Mouse (Mus musculus) limb, embryonic 10.5 days (tissue): ENCODE data around the gene Sp6. TPM values are rescaled to one million over a fixed set of nuclear protein-coding genes. Genes with fewer than 3 reads are reported as not detected.

Source experiments
- DNase-seq: peaks from one replicate; pipeline ENCODE4 v3.0.0-alpha.2; 2017; ENCODE audit warnings: low spot score
- H3K27ac ChIP-seq: fragments of 300-500 bp; sonication (generic); 2 replicates; pipeline ENCODE4 v1.5.1; 2016; ENCODE audit warnings: mild to moderate bottlenecking
- H3K27me3 ChIP-seq: fragments of 300-500 bp; sonication (generic); 2 replicates; pipeline ENCODE4 v1.6.1; 2016; ENCODE audit warnings: low read depth, mild to moderate bottlenecking; ENCODE audit not compliant: poor library complexity, severe bottlenecking
- H3K36me3 ChIP-seq: fragments of 300-500 bp; sonication (generic); 2 replicates; pipeline ENCODE4 v1.6.1; 2016; ENCODE audit warnings: mild to moderate bottlenecking, moderate library complexity
- H3K4me1 ChIP-seq: fragments of 300-500 bp; sonication (generic); 2 replicates; pipeline ENCODE4 v1.6.1; 2016
- H3K4me3 ChIP-seq: fragments of 300-500 bp; sonication (generic); 2 replicates; pipeline ENCODE4 v1.5.1; 2016; ENCODE audit warnings: mild to moderate bottlenecking, moderate library complexity
- H3K9me3 ChIP-seq: fragments of 300-500 bp; sonication (generic); replicated peaks from 2 replicates; pipeline ENCODE4 v1.6.1; 2016; ENCODE audit warnings: mild to moderate bottlenecking
- WGBS: fragments of 180-500 bp; shearing (Covaris S2); methylation state at CpG from one replicate; pipeline ENCODE4 v1.1.7; 2016; 5-methylcytosine and 5-hydroxymethylcytosine counted together
- polyA plus RNA-seq: library from polyadenylated mRNA; unstranded; fragments of >200 nt; fragmentation: Nextera tagmentation; extraction: Ambion mirVana; gene quantifications from 2 replicates; pipeline ENCODE4 v1.2.1, GENCODE M21; 2016

Gene Sp6
- polyA plus RNA-seq, 1 experiment from 2014 or later = 9.2 TPM

GRCm38 (mm10) chr11:97017696-97018582, 4.7 kb downstream of the Sp6 start:
- 1% methylated on average over 36 of the region's 36 CpGs for WGBS
- DNase-seq = peak; percentile 62

GRCm38 (mm10) chr11:97018583-97019344, 5.6 kb downstream of the Sp6 start:
- H3K36me3 ChIP-seq = no peaks in the 10 kb centered on the region
- H3K27ac ChIP-seq = peak overlapping the region; percentile 56
- DNase-seq = peak; percentile 74
- under 1% methylated on average over 67 of the region's 68 CpGs for WGBS
- H3K9me3 ChIP-seq = no peaks in the 10 kb centered on the region
- H3K4me1 ChIP-seq = peaks cover 43% of the 10 kb centered on the region
- H3K27me3 ChIP-seq = peaks cover 100% of the 10 kb centered on the region
- peak overlapping the region; percentile 56 for H3K4me3 ChIP-seq

More at GRCm38 (mm10) chr11:97017696-97018582, 4.7 kb downstream of the Sp6 start:
- Histone ChIP-seq H3K9me3 (no peaks in the 10 kb centered on the region), H3K27me3 (peaks cover 100% of the 10 kb centered on the region), H3K27ac (peak overlapping the region; percentile 56), H3K4me3 (peak overlapping the region; percentile 56), H3K36me3 (no peaks in the 10 kb centered on the region), H3K4me1 (peaks cover 49% of the 10 kb centered on the region)

- Histone ChIP-seq H3K9me3 (no peaks in the 10 kb centered on the region), H3K4me3 (peak overlapping the region; percentile 56), H3K27ac (peak overlapping the region; percentile 56; the same call in 1 of the 2 replicates), H3K4me1 (peaks cover 43% of the 10 kb centered on the region), H3K27me3 (peaks cover 100% of the 10 kb centered on the region), H3K36me3 (no peaks in the 10 kb centered on the region)
- 3% methylated on average over 13 of the region's 13 CpGs for WGBS
- DNase-seq = peak; percentile 54
Observed at GRCm38 (mm10) chr11:97019345-97019708, 6.1 kb downstream of the Sp6 start.

- Histone ChIP-seq H3K27me3 (peaks cover 92% of the 10 kb centered on the region), H3K4me3 (peak overlapping the region; percentile 54), H3K36me3 (no peaks in the 10 kb centered on the region), H3K9me3 (no peaks in the 10 kb centered on the region), H3K27ac (no peak overlapping the region), H3K4me1 (peaks cover 58% of the 10 kb centered on the region)
- WGBS = 2% methylated on average over 27 of the region's 27 CpGs
- DNase-seq = peak; percentile 58
Observed at GRCm38 (mm10) chr11:97021121-97021765, 8.0 kb downstream of the Sp6 start.

GRCm38 (mm10) chr11:97021873-97022484, 8.8 kb downstream of the Sp6 start:
- Histone ChIP-seq H3K27me3 (peaks cover 84% of the 10 kb centered on the region), H3K4me1 (peaks cover 58% of the 10 kb centered on the region), H3K9me3 (no peaks in the 10 kb centered on the region), H3K36me3 (no peaks in the 10 kb centered on the region), H3K27ac (peak overlapping the region; percentile 72), H3K4me3 (peak overlapping the region; percentile 54)
- DNase-seq = peak; percentile 80
- 1% methylated on average over 50 of the region's 50 CpGs for WGBS

- H3K27me3 ChIP-seq = peaks cover 54% of the 10 kb centered on the region
- peaks cover 43% of the 10 kb centered on the region for H3K4me1 ChIP-seq
- peak overlapping the region; percentile 82 for H3K27ac ChIP-seq
- H3K36me3 ChIP-seq = no peaks in the 10 kb centered on the region
- WGBS = 26% methylated on average over 10 of the region's 10 CpGs
- no peak for DNase-seq
- no peaks in the 10 kb centered on the region for H3K9me3 ChIP-seq
- H3K4me3 ChIP-seq = peak overlapping the region; percentile 43; the same call in 1 of the 2 replicates
Observed at GRCm38 (mm10) chr11:97024977-97025376, 11.8 kb downstream of the Sp6 start.

- H3K27ac ChIP-seq = peak overlapping the region; percentile 82
- H3K4me1 ChIP-seq = peaks cover 51% of the 10 kb centered on the region
- 3% methylated on average over 17 of the region's 17 CpGs for WGBS
- peak overlapping the region; percentile 43 for H3K4me3 ChIP-seq
- no peaks in the 10 kb centered on the region for H3K9me3 ChIP-seq
- peak; percentile 93 for DNase-seq
- H3K36me3 ChIP-seq = no peaks in the 10 kb centered on the region
- peaks cover 46% of the 10 kb centered on the region for H3K27me3 ChIP-seq
Observed at GRCm38 (mm10) chr11:97025721-97026344, 12.6 kb downstream of the Sp6 start.

- DNase-seq = peak; percentile 96
- Histone ChIP-seq H3K27me3 (peaks cover 6% of the 10 kb centered on the region), H3K36me3 (peaks cover 25% of the 10 kb centered on the region), H3K9me3 (no peaks in the 10 kb centered on the region), H3K4me3 (peak within 1 kb of the TSS; percentile 65), H3K27ac (peak within 1 kb of the TSS; percentile 91), H3K4me1 (peaks cover 36% of the 10 kb centered on the region)
- 2% methylated on average over 25 of the region's 25 CpGs for WGBS
Observed at GRCm38 (mm10) chr11:97029686-97030417, 16.7 kb downstream of the Sp6 start, which contains the start of gene Scrn2. Scrn2 (plus strand) TSS chr11:97029938.

GRCm38 (mm10) chr11:97030426-97030825, 17.2 kb downstream of the Sp6 start:
- Histone ChIP-seq H3K9me3 (no peaks in the 10 kb centered on the region), H3K27ac (peak overlapping the region; percentile 91), H3K27me3 (no peaks in the 10 kb centered on the region), H3K36me3 (peaks cover 26% of the 10 kb centered on the region), H3K4me1 (peaks cover 30% of the 10 kb centered on the region), H3K4me3 (peak overlapping the region; percentile 65)
- WGBS = 22% methylated on average over 15 of the region's 15 CpGs
- DNase-seq = peak; percentile 47

- DNase-seq = no peak
- Histone ChIP-seq H3K9me3 (no peaks in the 10 kb centered on the region), H3K36me3 (peaks cover 26% of the 10 kb centered on the region), H3K4me1 (peaks cover 21% of the 10 kb centered on the region), H3K27me3 (no peaks in the 10 kb centered on the region), H3K4me3 (no peak overlapping the region), H3K27ac (no peak overlapping the region)
- WGBS = 84% methylated on average over 12 of the region's 12 CpGs
Observed at GRCm38 (mm10) chr11:97031977-97032376, 18.8 kb downstream of the Sp6 start.

GRCm38 (mm10) chr11:97032499-97032898, 19.3 kb downstream of the Sp6 start:
- 93% methylated on average over 4 of the region's 4 CpGs for WGBS
- Histone ChIP-seq H3K4me3 (no peak overlapping the region), H3K4me1 (peaks cover 21% of the 10 kb centered on the region), H3K9me3 (no peaks in the 10 kb centered on the region), H3K36me3 (peaks cover 26% of the 10 kb centered on the region), H3K27me3 (no peaks in the 10 kb centered on the region), H3K27ac (no peak overlapping the region)
- DNase-seq = no peak
